Mouse (Mus musculus) embryonic facial prominence, embryonic 14.5 days (tissue): ENCODE data around the gene Fcamr. TPM values are rescaled to one million over a fixed set of nuclear protein-coding genes. Genes with fewer than 3 reads are reported as not detected.

Source experiments
- ATAC-seq: fragments of 200-750 bp; cut with Nextera tagmentation; 2 replicates; pipeline ENCODE4 v1.8.0; 2017; ENCODE audit warnings: low read depth, moderate number of reproducible peaks, moderate TSS enrichment
- DNase-seq: peaks from one replicate; pipeline ENCODE4 v3.0.0-alpha.2; 2015; ENCODE audit warnings: low spot score
- H3K27ac ChIP-seq: fragments of 300-500 bp; sonication (generic); replicated peaks from 2 replicates; pipeline ENCODE4 v1.5.1; 2014; ENCODE audit warnings: low read depth, mild to moderate bottlenecking, low read length, moderate library complexity
- H3K27me3 ChIP-seq: fragments of 300-500 bp; sonication (generic); replicated peaks from 2 replicates; pipeline ENCODE4 v1.6.1; 2014; ENCODE audit warnings: low read length; ENCODE audit not compliant: control insufficient read depth, insufficient read depth
- H3K36me3 ChIP-seq: fragments of 300-500 bp; sonication (generic); 2 replicates; pipeline ENCODE4 v1.6.1; 2014; ENCODE audit warnings: low read length, mixed read lengths; ENCODE audit not compliant: control insufficient read depth, insufficient read depth
- H3K4me1 ChIP-seq: fragments of 300-500 bp; sonication (generic); 2 replicates; pipeline ENCODE4 v1.6.1; 2014; ENCODE audit warnings: antibody characterized with exemption, low read length; ENCODE audit not compliant: control insufficient read depth, insufficient read depth
- H3K4me2 ChIP-seq: fragments of 300-500 bp; sonication (generic); 2 replicates; pipeline ENCODE4 v1.6.1; 2014; ENCODE audit warnings: low read depth, mild to moderate bottlenecking, low read length, moderate library complexity, mixed read lengths
- H3K4me3 ChIP-seq: fragments of 300-500 bp; sonication (generic); 2 replicates; pipeline ENCODE4 v1.5.1; 2014; ENCODE audit warnings: low read depth, mild to moderate bottlenecking, low read length
- H3K9ac ChIP-seq: fragments of 300-500 bp; sonication (generic); 2 replicates; pipeline ENCODE4 v1.6.1; 2014; ENCODE audit warnings: low read depth, mild to moderate bottlenecking, low read length, moderate library complexity, mixed read lengths
- H3K9me3 ChIP-seq: fragments of 300-500 bp; sonication (generic); 2 replicates; pipeline ENCODE4 v1.6.1; 2016; ENCODE audit warnings: low read length; ENCODE audit not compliant: control insufficient read depth
- WGBS: fragments of 180-500 bp; shearing (Covaris S2); extraction: QIAGEN DNeasy Blood & Tissue Kit; methylation state at CpG from one replicate; pipeline ENCODE4 v1.1.7; 2014; 5-methylcytosine and 5-hydroxymethylcytosine counted together
- polyA plus RNA-seq: library from polyadenylated mRNA; unstranded; fragments of >200 nt; fragmentation: Nextera tagmentation; extraction: Ambion mirVana; gene quantifications from 2 replicates; pipeline ENCODE4 v1.2.1, GENCODE M21; 2014

Fcamr gene
- polyA plus RNA-seq, 1 experiment from 2014 or later: 0.13 TPM

- H3K27me3 ChIP-seq: no peaks in the 10 kb centered on the region
- DNase-seq (no peak), ATAC-seq (no peak)
- no peaks in the 10 kb centered on the region for H3K9me3 ChIP-seq
- no peaks in the 10 kb centered on the region for H3K4me1 ChIP-seq
- WGBS: 65% methylated on average over 2 of the region's 2 CpGs
- H3K4me2 ChIP-seq: no peak overlapping the region
- no peak overlapping the region for H3K27ac ChIP-seq
- no peaks in the 10 kb centered on the region for H3K36me3 ChIP-seq
- H3K4me3 ChIP-seq: no peak overlapping the region
- H3K9ac ChIP-seq: no peak overlapping the region
These were observed 25.5 kb upstream of the Fcamr start for GRCm38 (mm10) chr1:130775234-130775633.

- no peaks in the 10 kb centered on the region for H3K27me3 ChIP-seq
- H3K9me3 ChIP-seq: no peaks in the 10 kb centered on the region
- H3K27ac ChIP-seq: no peak overlapping the region
- 73% methylated on average over 7 of the region's 7 CpGs for WGBS
- no peaks in the 10 kb centered on the region for H3K4me1 ChIP-seq
- peak; percentile 42 for DNase-seq
- H3K36me3 ChIP-seq: no peaks in the 10 kb centered on the region
- 0 out of 2 replicates have a peak, but pooled peaks have one; percentile 37 for ATAC-seq
- no peak overlapping the region for H3K9ac ChIP-seq
- no peak overlapping the region for H3K4me2 ChIP-seq
- no peak overlapping the region for H3K4me3 ChIP-seq
These were observed 24.9 kb upstream of the Fcamr start for GRCm38 (mm10) chr1:130775691-130776331.

GRCm38 (mm10) chr1:130776645-130777044, 24.1 kb upstream of the Fcamr start:
- no peaks in the 10 kb centered on the region for H3K36me3 ChIP-seq
- H3K27ac ChIP-seq: no peak overlapping the region
- H3K4me3 ChIP-seq: no peak overlapping the region
- WGBS: 73% methylated on average over 1 of the region's 1 CpGs
- H3K9me3 ChIP-seq: no peaks in the 10 kb centered on the region
- DNase-seq (no peak), ATAC-seq (no peak)
- H3K27me3 ChIP-seq: no peaks in the 10 kb centered on the region
- no peak overlapping the region for H3K4me2 ChIP-seq
- H3K9ac ChIP-seq: no peak overlapping the region
- H3K4me1 ChIP-seq: no peaks in the 10 kb centered on the region

GRCm38 (mm10) chr1:130779867-130780266, 20.8 kb upstream of the Fcamr start:
- H3K9ac ChIP-seq: no peak overlapping the region
- WGBS: 89% methylated on average over 3 of the region's 3 CpGs
- ATAC-seq: no peak
- no peaks in the 10 kb centered on the region for H3K4me1 ChIP-seq
- no peak for DNase-seq
- no peaks in the 10 kb centered on the region for H3K27me3 ChIP-seq
- H3K4me2 ChIP-seq: no peak overlapping the region
- no peak overlapping the region for H3K4me3 ChIP-seq
- no peaks in the 10 kb centered on the region for H3K9me3 ChIP-seq
- H3K36me3 ChIP-seq: no peaks in the 10 kb centered on the region
- no peak overlapping the region for H3K27ac ChIP-seq

- Histone ChIP-seq H3K4me2 (no peak overlapping the region), H3K27me3 (no peaks in the 10 kb centered on the region), H3K4me3 (no peak overlapping the region), H3K9me3 (no peaks in the 10 kb centered on the region), H3K4me1 (no peaks in the 10 kb centered on the region), H3K9ac (no peak overlapping the region), H3K27ac (no peak overlapping the region), H3K36me3 (no peaks in the 10 kb centered on the region)
- DNase-seq: peak; percentile 54
- no peak for ATAC-seq
- 24% methylated on average over 4 of the region's 4 CpGs for WGBS
These were observed 16.6 kb upstream of the Fcamr start for GRCm38 (mm10) chr1:130784054-130784453.

- H3K4me1 ChIP-seq: no peaks in the 10 kb centered on the region
- no peak for ATAC-seq
- WGBS: 48% methylated on average over 2 of the region's 4 CpGs
These were observed 13.7 kb upstream of the Fcamr start for GRCm38 (mm10) chr1:130787001-130787400.

GRCm38 (mm10) chr1:130789512-130790451, 10.9 kb upstream of the Fcamr start:
- no peak overlapping the region for H3K4me2 ChIP-seq
- H3K36me3 ChIP-seq: no peaks in the 10 kb centered on the region
- ATAC-seq (no peak), DNase-seq (no peak)
- no peak overlapping the region for H3K9ac ChIP-seq
- H3K4me1 ChIP-seq: no peaks in the 10 kb centered on the region
- H3K27ac ChIP-seq: no peak overlapping the region
- H3K9me3 ChIP-seq: no peaks in the 10 kb centered on the region
- WGBS: 65% methylated on average over 3 of the region's 3 CpGs
- H3K27me3 ChIP-seq: no peaks in the 10 kb centered on the region
- H3K4me3 ChIP-seq: no peak overlapping the region

More at GRCm38 (mm10) chr1:130787001-130787400, 13.7 kb upstream of the Fcamr start:
- Histone ChIP-seq H3K27ac (no peak overlapping the region), H3K4me3 (no peak overlapping the region), H3K9ac (no peak overlapping the region), H3K9me3 (no peaks in the 10 kb centered on the region), H3K27me3 (no peaks in the 10 kb centered on the region), H3K36me3 (no peaks in the 10 kb centered on the region), H3K4me2 (no peak overlapping the region)
- no peak for DNase-seq

- no peak for ATAC-seq
- Histone ChIP-seq H3K4me2 (no peak overlapping the region), H3K27ac (no peak overlapping the region), H3K9me3 (no peaks in the 10 kb centered on the region), H3K9ac (no peak overlapping the region), H3K36me3 (no peaks in the 10 kb centered on the region), H3K4me3 (no peak overlapping the region), H3K4me1 (no peaks in the 10 kb centered on the region), H3K27me3 (no peaks in the 10 kb centered on the region)
- no peak for DNase-seq
- WGBS: 62% methylated on average over 2 of the region's 2 CpGs
These were observed 5.4 kb upstream of the Fcamr start for GRCm38 (mm10) chr1:130795331-130795730.
